Mouse (Mus musculus) midbrain, embryonic 11.5 days (tissue): ENCODE measurements at regions not wholly inside any gene's neighbourhood (a gene's known extent, or its start where the extent isn't known, plus 50 kb on each side); places are given as distances from the start of the nearest gene placed in this dataset.

Experiments
- ATAC-seq: fragments of 200-750 bp; cut with Nextera tagmentation; 2 replicates; pipeline ENCODE4 v1.8.0; 2017; ENCODE audit warnings: moderate TSS enrichment, moderate library complexity; ENCODE audit not compliant: low FRiP score
- DNase-seq: peaks from one replicate; pipeline ENCODE4 v3.0.0; 2015; ENCODE audit warnings: low spot score; ENCODE audit errors: missing footprints
- H3K27ac ChIP-seq: fragments of 300-500 bp; sonication (generic); 2 replicates; pipeline ENCODE4 v1.5.1; 2014; ENCODE audit warnings: low read depth, low read length
- H3K27me3 ChIP-seq: fragments of 300-500 bp; sonication (generic); 2 replicates; pipeline ENCODE4 v1.6.1; 2014; ENCODE audit warnings: mild to moderate bottlenecking, low read length, moderate library complexity, mixed read lengths; ENCODE audit not compliant: control insufficient read depth, insufficient read depth
- H3K36me3 ChIP-seq: fragments of 300-500 bp; sonication (generic); 2 replicates; pipeline ENCODE4 v1.6.1; 2014; ENCODE audit warnings: mild to moderate bottlenecking, low read length, moderate library complexity, mixed read lengths; ENCODE audit not compliant: control insufficient read depth, insufficient read depth
- H3K4me1 ChIP-seq: fragments of 300-500 bp; sonication (generic); 2 replicates; pipeline ENCODE4 v1.6.1; 2014; ENCODE audit warnings: low read length; ENCODE audit not compliant: control insufficient read depth, insufficient read depth
- H3K4me2 ChIP-seq: fragments of 300-500 bp; sonication (generic); 2 replicates; pipeline ENCODE4 v1.6.1; 2014; ENCODE audit warnings: mild to moderate bottlenecking, moderate library complexity
- H3K4me3 ChIP-seq: fragments of 300-500 bp; sonication (generic); 2 replicates; pipeline ENCODE4 v1.5.1; 2014; ENCODE audit warnings: low read depth, low read length
- H3K9ac ChIP-seq: fragments of 300-500 bp; sonication (generic); 2 replicates; pipeline ENCODE4 v1.6.1; 2014; ENCODE audit warnings: low read length
- H3K9me3 ChIP-seq: fragments of 300-500 bp; sonication (generic); 2 replicates; pipeline ENCODE4 v1.6.1; 2016; ENCODE audit warnings: low read length; ENCODE audit not compliant: control insufficient read depth
- WGBS: fragments of 180-500 bp; shearing (Covaris S2); extraction: QIAGEN DNeasy Blood & Tissue Kit; methylation state at CpG from one replicate; pipeline ENCODE4 v1.1.7; 2014; 5-methylcytosine and 5-hydroxymethylcytosine counted together

GRCm38 (mm10) chr3:36310642-36311267 is 88.6 kb upstream of the Qrfpr start:
- H3K4me2 ChIP-seq, result peak overlapping the region; percentile 10
- 2% methylated on average over 9 of the region's 9 CpGs for WGBS
- ATAC-seq (peak; percentile 40; the same call in 1 of the 2 replicates), DNase-seq (peak; percentile 90)
- H3K9me3 ChIP-seq, result no peaks in the 10 kb centered on the region
- H3K27me3 ChIP-seq, result no peaks in the 10 kb centered on the region
- H3K36me3 ChIP-seq, result no peaks in the 10 kb centered on the region
- H3K4me1 ChIP-seq, result no peaks in the 10 kb centered on the region; the same call in 1 of the 2 replicates
- no peak overlapping the region for H3K9ac ChIP-seq
- H3K4me3 ChIP-seq, result no peak overlapping the region
- no peak overlapping the region for H3K27ac ChIP-seq

GRCm38 (mm10) chr3:36296792-36297191 is 74.7 kb upstream of the Qrfpr start:
- H3K9ac ChIP-seq, result no peak overlapping the region
- H3K4me3 ChIP-seq, result no peak overlapping the region

GRCm38 (mm10) chr3:36291971-36292370 is 69.9 kb upstream of the Qrfpr start:
- DNase-seq (no peak), ATAC-seq (no peak)
- H3K4me3 ChIP-seq, result no peak overlapping the region
- no peaks in the 10 kb centered on the region for H3K9me3 ChIP-seq
- H3K27me3 ChIP-seq, result no peaks in the 10 kb centered on the region
- no peaks in the 10 kb centered on the region for H3K4me1 ChIP-seq
- no peak overlapping the region for H3K4me2 ChIP-seq
- no peak overlapping the region for H3K27ac ChIP-seq
- WGBS, result 97% methylated on average over 4 of the region's 4 CpGs
- H3K36me3 ChIP-seq, result no peaks in the 10 kb centered on the region
- no peak overlapping the region for H3K9ac ChIP-seq

More at GRCm38 (mm10) chr3:36296792-36297191, 74.7 kb upstream of the Qrfpr start:
- Histone ChIP-seq H3K4me2 (no peak overlapping the region), H3K27me3 (no peaks in the 10 kb centered on the region), H3K9me3 (no peaks in the 10 kb centered on the region), H3K4me1 (no peaks in the 10 kb centered on the region), H3K27ac (no peak overlapping the region), H3K36me3 (no peaks in the 10 kb centered on the region)
- ATAC-seq (no peak), DNase-seq (no peak)
- 87% methylated on average over 3 of the region's 3 CpGs for WGBS

- no peak overlapping the region for H3K9ac ChIP-seq
- no peak overlapping the region for H3K4me2 ChIP-seq
- H3K27ac ChIP-seq, result no peak overlapping the region
- no peaks in the 10 kb centered on the region for H3K36me3 ChIP-seq
- no peaks in the 10 kb centered on the region for H3K27me3 ChIP-seq
- H3K4me3 ChIP-seq, result no peak overlapping the region
- no peaks in the 10 kb centered on the region for H3K4me1 ChIP-seq
- peaks cover 3% of the 10 kb centered on the region; the same call in 1 of the 2 replicates for H3K9me3 ChIP-seq
- ATAC-seq, result no peak
- DNase-seq, result no peak
- 86% methylated on average over 5 of the region's 5 CpGs for WGBS
Measured at GRCm38 (mm10) chr3:36284066-36284465, 62.0 kb upstream of the Qrfpr start.

- no peak overlapping the region for H3K4me3 ChIP-seq
- H3K36me3 ChIP-seq, result no peaks in the 10 kb centered on the region
- H3K9ac ChIP-seq, result no peak overlapping the region
- no peak for ATAC-seq
- H3K4me1 ChIP-seq, result no peaks in the 10 kb centered on the region
- no peaks in the 10 kb centered on the region for H3K27me3 ChIP-seq
- WGBS, result 84% methylated on average over 1 of the region's 1 CpGs
- H3K9me3 ChIP-seq, result no peaks in the 10 kb centered on the region
- H3K27ac ChIP-seq, result no peak overlapping the region
- H3K4me2 ChIP-seq, result no peak overlapping the region
- DNase-seq, result no peak
Measured at GRCm38 (mm10) chr3:36275502-36275901, 53.4 kb upstream of the Qrfpr start.
